Mouse (Mus musculus) erythroblast, embryonic 14.5 days (primary cell): ENCODE data around the gene Akr1a1.

Source experiments
- GATA1 ChIP-seq: IDR thresholded peaks from 2 replicates; pipeline ENCODE4 v1.6.1; 2012; ENCODE audit warnings: low read length, inconsistent platforms, mixed read lengths
- TAL1 ChIP-seq: IDR thresholded peaks from 3 replicates; pipeline ENCODE4 v1.6.1; 2012; ENCODE audit warnings: low read length, inconsistent platforms, mixed read lengths

- TF ChIP-seq GATA1 (no peak), TAL1 (no peak)
Measured at GRCm38 (mm10) chr4:116624831-116625230, 26.6 kb downstream of the Akr1a1 start.
